Mouse (Mus musculus): Measurements from ENCODE around the gene Cd3eap.

The Cd3eap gene

GRCm38 (mm10) chr7:19307739-19308453 lies 51.4 kb downstream of the Cd3eap start:
- peak; percentile 89 for DNase-seq (ENCODE audit: low spot score)

GRCm38 (mm10) chr7:19306819-19307738 lies 52.2 kb downstream of the Cd3eap start:
- DNase-seq (ENCODE audit: low spot score), result peak; percentile 45

Data from MN1 (cell line).